Mouse (Mus musculus): ENCODE data around the gene Pop5.

Pop5 gene

GRCm38 (mm10) chr5:115235786-115236263 lies at the start of gene Pop5:
Gene Pop5 (plus strand): TSS chr5:115235836.
- peak; percentile 78 to 89 for DNase-seq (ENCODE audit: low spot score in 2 of 2)

GRCm38 (mm10) chr5:115186371-115187073 lies 49.1 kb upstream of the Pop5 start:
- no peak for DNase-seq (ENCODE audit: low spot score in 2 of 2)

DNA sequence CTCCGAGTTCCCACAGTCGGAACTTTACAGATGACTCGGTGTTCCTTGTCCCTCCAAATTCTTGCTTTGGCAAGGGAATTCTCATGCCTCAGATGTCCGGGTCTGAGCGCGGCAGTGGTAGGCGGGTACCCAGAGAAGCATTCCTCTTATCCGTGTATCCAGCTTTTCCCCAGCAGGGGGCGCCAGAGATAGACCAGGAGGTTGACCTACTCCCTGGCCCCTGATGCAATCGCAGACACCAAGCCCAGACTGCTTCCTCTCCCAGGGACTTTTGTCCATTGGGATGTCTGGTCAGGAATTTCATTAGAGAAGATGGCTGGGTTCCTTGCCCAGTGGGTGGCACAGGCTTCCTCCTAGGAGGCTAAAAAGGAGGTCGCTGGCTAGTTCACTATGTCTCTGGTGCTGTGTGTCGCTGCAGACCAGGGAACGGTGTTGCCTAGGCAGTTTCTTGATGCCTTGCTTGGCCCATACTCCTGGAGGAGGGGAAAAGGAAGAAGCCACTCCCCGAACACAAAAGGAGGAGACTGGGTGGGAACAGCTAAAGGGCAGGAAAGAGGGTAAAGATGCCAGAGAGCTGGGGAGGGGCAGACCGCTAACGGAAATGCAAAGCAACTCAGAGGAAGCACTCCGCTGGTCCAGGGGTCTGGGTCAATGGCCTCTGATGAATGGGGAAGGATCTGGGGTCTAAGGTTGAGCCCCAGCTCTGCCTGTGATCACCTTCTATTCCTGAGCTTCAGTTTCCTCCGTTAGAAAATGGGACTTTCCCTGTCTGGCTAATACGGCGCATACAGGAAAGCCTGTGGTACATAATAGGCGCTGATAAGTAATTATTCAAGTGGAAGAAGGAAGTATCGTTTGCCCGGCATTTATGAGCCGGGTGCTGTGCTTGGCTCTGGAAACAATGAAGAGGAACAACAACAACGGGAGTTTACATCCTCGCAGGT lies 48.2 kb upstream of the Pop5 start:
- DNase-seq (ENCODE audit: low spot score in 2 of 2) = peak; percentile 86 to 95

GRCm38 (mm10) chr5:115188824-115189223 lies 46.8 kb upstream of the Pop5 start:
- DNase-seq (ENCODE audit: low spot score in 2 of 2) = no peak

DNA sequence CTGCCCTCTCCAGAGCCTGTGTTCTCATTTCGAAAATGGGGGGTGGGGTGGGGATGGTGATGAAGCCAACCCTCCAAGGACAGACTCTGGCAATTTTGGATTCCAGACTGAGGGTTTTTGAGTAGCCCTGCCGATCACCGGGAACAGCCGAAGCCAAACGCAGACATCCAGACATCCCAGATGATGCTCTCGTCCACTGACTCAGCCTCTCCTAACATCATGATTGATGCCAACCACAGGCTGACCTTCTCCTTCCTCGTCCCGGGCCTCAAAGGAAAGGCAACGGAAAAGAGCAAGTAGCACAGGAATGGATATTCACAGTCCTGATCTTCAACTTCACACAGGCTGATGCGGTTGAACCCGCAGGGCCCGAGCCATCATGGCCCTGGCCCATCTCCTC lies 45.6 kb upstream of the Pop5 start:
- no peak for DNase-seq (ENCODE audit: low spot score in 2 of 2)

GRCm38 (mm10) chr5:115191880-115192827 lies 43.5 kb upstream of the Pop5 start:
- no peak for DNase-seq (ENCODE audit: low spot score in 2 of 2)

GRCm38 (mm10) chr5:115192828-115193195 lies 42.8 kb upstream of the Pop5 start:
- no peak for DNase-seq (ENCODE audit: low spot score in 2 of 2)

GRCm38 (mm10) chr5:115193226-115193625 lies 42.4 kb upstream of the Pop5 start:
- peak; percentile 53 to 71 for DNase-seq (ENCODE audit: low spot score in 2 of 2)

DNA sequence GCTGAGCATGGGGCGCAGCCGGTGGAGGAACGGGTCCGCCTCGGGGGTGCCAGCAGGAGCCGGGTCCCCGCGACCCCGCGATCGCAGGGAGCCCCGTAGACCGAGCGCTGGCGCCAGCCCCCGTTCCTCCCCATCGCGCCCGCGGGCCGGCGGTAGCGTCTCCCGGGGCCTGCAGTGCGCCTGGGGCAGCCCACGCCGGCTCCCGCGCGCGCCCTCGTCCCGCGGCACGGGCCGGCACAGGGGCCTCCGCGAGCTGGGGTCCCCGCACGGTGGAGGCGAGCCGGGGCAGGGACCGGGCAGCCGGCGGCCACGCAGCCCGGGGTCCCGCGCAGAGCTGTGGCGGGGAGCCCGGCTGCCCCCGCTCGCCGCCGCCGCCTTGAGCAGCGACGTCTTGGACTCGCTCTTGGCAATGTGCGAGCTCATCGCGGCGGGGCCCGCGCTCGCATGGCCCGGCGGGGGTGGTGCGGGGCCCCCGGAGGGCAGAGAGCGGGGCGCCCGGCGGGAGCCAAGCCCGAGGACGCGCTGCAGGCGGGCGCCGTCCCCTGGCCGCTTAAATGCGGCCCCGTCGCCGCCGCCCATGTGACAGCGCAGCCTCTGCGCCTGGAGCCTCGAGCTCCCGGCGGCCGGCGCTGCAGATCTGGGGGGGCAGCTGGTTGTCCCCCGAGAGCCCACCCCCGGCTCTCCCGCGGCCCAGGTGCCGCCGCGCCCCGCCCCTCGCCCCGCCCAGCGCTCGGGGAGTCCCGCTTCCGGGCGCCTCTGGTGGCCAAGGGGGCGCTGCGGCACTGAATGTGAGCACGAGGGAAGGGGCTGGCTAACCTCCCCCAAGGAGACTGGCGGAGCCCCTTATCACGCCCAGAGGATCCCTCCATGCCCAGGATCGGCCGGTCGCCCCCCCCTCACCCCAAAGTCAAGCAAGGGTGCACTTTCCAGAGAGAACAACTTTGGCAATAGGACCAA lies 41.7 kb upstream of the Pop5 start, which contains the start of gene Cabp1:
TSS of gene Cabp1 (minus strand) at position 713 of the 957 bp plus-strand sequence.
- no peak for DNase-seq (ENCODE audit: low spot score in 2 of 2)

- DNase-seq (ENCODE audit: low spot score in 2 of 2) = no peak
These were observed 40.9 kb upstream of the Pop5 start for GRCm38 (mm10) chr5:115194626-115195221.

DNA sequence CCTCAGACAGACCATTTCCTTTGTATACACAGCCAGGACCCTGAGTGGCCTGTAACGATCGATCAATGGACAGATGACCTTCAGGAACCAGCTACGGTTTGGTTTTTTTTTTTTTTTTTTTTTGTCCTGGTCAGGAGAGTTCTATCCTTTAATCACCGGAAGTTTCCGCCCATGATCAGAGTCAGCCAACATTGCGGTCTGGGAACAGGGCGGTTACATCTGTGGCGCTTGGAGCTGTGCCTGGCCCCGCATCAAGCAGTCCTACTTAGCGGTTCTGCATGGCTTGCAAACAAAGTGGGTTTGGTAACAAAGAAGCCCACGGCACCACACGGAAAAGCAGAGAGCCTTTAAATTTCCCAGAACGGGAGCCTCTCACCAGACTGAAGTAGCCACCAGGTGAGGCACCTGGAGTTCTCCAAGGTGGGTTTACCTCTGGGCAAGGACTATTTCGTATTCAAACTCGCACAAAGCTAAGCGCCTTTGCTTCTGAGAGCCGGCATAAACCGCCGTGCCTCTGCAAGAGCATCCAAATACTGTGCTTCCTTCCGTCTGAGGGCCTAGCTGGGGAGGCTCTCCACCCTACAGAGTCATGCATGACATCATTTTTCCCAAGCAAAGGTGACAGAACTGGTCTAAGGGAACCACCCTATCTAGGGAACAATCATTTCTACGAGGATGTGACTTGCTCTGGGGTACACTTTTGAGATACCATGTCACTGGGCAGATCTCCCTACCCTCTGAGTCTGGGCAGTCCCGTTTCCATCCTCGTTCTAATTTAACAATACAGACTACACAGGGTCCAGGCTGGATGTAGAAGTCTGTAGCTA lies 31.7 kb upstream of the Pop5 start:
- DNase-seq (ENCODE audit: low spot score in 2 of 2) = no peak

GRCm38 (mm10) chr5:115204562-115205311 lies 30.9 kb upstream of the Pop5 start:
- DNase-seq (ENCODE audit: low spot score in 2 of 2) = no peak

GRCm38 (mm10) chr5:115207244-115207643 lies 28.4 kb upstream of the Pop5 start:
- no peak for DNase-seq (ENCODE audit: low spot score in 2 of 2)

- DNase-seq (ENCODE audit: low spot score in 2 of 2) = no peak
These were observed 27.7 kb upstream of the Pop5 start for GRCm38 (mm10) chr5:115207892-115208291.

- DNase-seq (ENCODE audit: low spot score in 2 of 2) = no peak
These were observed 27.0 kb upstream of the Pop5 start for GRCm38 (mm10) chr5:115208601-115209000.

DNA sequence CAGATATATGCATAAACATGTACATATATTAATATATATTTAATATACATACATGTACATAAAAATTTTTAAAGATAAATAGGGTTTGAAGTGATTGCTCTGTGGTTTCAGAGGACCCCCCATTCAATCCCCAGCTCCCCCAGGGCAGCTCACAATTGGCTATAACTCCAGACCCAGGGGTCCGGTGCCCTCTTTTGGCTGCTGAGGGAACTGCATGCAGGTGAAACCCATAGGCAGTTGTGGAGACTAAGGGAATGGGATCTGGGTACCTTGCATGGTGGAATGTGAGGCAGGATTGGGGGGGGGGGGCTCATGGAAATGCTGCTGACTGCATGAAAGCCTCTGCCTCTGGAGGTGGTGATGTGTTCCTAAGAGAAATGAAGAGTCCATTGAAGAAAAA lies 25.3 kb upstream of the Pop5 start:
- DNase-seq (ENCODE audit: low spot score in 2 of 2) = no peak

DNA sequence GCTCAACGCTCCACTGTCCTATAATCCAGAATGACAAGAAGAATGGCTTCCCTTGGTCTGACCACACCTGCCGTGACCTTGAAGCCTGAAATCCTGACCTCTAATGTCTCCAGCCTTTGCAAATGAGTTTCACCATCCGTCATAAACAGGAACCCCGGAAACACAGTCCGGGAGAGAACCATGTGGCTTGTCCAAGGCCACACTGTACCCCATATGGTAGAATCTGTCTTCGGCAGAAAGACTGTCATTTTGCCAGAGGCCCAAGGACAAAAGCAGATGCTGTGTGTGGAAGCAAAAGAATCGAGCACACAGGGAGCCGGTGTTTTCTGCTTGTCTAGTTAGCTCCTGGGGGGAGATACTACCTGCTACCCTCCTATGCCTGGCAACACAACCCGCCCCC lies 23.2 kb upstream of the Pop5 start:
- no peak for DNase-seq (ENCODE audit: low spot score in 2 of 2)

DNA sequence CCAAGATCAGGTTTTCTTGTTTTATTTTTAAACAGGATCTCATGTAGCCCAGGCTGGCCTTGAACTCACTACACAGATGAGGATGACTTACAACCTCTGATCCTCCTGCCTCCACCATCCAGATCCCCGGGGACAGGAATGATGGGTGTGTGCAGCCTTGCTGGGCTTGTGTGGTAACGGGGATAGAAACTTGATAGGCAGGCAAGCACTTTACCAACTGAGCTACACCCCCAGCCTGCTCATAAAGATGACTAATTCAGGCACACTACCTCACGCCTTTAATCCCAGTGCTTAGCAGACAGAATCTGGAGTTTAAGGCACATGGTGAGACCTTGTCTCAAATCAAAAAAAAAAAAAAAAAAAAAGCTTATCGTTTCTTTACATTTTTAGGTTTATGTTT lies 22.8 kb upstream of the Pop5 start:
- DNase-seq (ENCODE audit: low spot score in 2 of 2) = no peak

Measured in urinary bladder, postnatal 4 days (tissue).